Mouse (Mus musculus) embryonic fibroblast, embryonic 13.5 days (primary cell): ENCODE results near the gene Pex16.

Experiments used
- CTCF ChIP-seq: IDR thresholded peaks from 2 replicates; pipeline ENCODE4 v1.5.1; 2011; ENCODE audit warnings: mild to moderate bottlenecking, control low read depth, low read length, moderate library complexity, borderline replicate concordance; ENCODE audit not compliant: insufficient read depth
- POLR2A ChIP-seq: IDR thresholded peaks from 2 replicates; pipeline ENCODE4 v1.6.1; 2011; ENCODE audit warnings: low read depth, mild to moderate bottlenecking, control low read depth, low read length, moderate library complexity

DNA sequence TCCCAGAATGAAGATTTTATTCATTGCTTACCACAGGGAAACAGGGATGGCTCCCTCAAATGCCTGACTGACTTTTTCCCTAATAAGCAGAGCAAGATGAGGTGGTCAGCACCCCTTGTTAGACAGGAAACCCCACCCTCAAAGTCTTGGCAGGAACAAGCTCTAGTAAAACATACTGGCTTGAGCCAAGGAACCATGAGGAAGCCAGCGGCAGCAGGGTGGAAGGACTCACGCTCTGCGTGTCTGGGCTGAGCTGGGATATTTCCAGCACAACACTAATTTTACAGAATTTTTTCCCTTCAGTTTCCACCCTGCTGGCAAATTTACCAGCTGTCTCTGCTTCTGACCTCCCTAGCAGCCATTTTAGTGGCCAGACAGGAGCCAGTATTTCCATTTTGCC is 52.0 kb downstream of the Pex16 start:
- TF ChIP-seq POLR2A: no peak
- TF ChIP-seq CTCF: no peak
